Mouse (Mus musculus) cerebellum, adult 2 months (tissue): ENCODE data around the gene Sfxn1.

ENCODE experiments used
- CTCF ChIP-seq: fragments of 200-500 bp; IDR thresholded peaks from 2 replicates; pipeline ENCODE4 v1.5.1; 2011; ENCODE audit warnings: low read depth, mild to moderate bottlenecking, control low read depth, low read length, moderate library complexity, borderline replicate concordance; ENCODE audit not compliant: insufficient read depth
- POLR2A ChIP-seq: fragments of 200-500 bp; IDR thresholded peaks from 2 replicates; pipeline ENCODE4 v1.6.1; 2011; ENCODE audit warnings: low read length, control low read depth, borderline replicate concordance; ENCODE audit not compliant: insufficient read depth

- TF ChIP-seq POLR2A, result no peak
- no peak for TF ChIP-seq CTCF
Measured at GRCm38 (mm10) chr13:54143788-54144187, 72.1 kb downstream of the Sfxn1 start.
